Mouse (Mus musculus): ENCODE measurements at regions not wholly inside any gene's neighbourhood (a gene's known extent, or its start where the extent isn't known, plus 50 kb on each side); places are given as distances from the start of the nearest gene placed in this dataset.
A peak's percentile ranks its signal among the peaks of the same experiment; 100 is the strongest.

- no peak for DNase-seq (ENCODE audit: low read depth, low spot score)
Observed at GRCm38 (mm10) chr9:120676771-120677170, 105.5 kb downstream of the Rpl14 start.

- no peak for DNase-seq (ENCODE audit: low read depth, low spot score)
Observed at GRCm38 (mm10) chr9:120677216-120677615, 106.0 kb downstream of the Rpl14 start.

- DNase-seq (ENCODE audit: low read depth, low spot score): no peak
Observed at GRCm38 (mm10) chr9:120679822-120680426, 108.7 kb downstream of the Rpl14 start.

GRCm38 (mm10) chr9:120681404-120681803 is 110.2 kb downstream of the Rpl14 start:
- no peak for DNase-seq (ENCODE audit: low read depth, low spot score)

GRCm38 (mm10) chr9:120685961-120686360 is 114.7 kb downstream of the Rpl14 start:
- DNase-seq (ENCODE audit: low read depth, low spot score): no peak

GRCm38 (mm10) chr9:120689025-120689424 is 117.8 kb downstream of the Rpl14 start:
- no peak for DNase-seq (ENCODE audit: low read depth, low spot score)

- DNase-seq (ENCODE audit: low read depth, low spot score): no peak
Observed at GRCm38 (mm10) chr9:120690510-120690909, 119.3 kb downstream of the Rpl14 start.

GRCm38 (mm10) chr9:120690961-120691941 is 120.0 kb downstream of the Rpl14 start:
- peak; percentile 84 for DNase-seq (ENCODE audit: low read depth, low spot score)

GRCm38 (mm10) chr9:120691971-120692401 is 120.7 kb downstream of the Rpl14 start:
- no peak for DNase-seq (ENCODE audit: low read depth, low spot score)

GRCm38 (mm10) chr9:120694457-120694856 is 123.2 kb downstream of the Rpl14 start:
- DNase-seq (ENCODE audit: low read depth, low spot score): no peak

- no peak for DNase-seq (ENCODE audit: low read depth, low spot score)
Observed at GRCm38 (mm10) chr9:120695966-120696365, 124.7 kb downstream of the Rpl14 start.

GRCm38 (mm10) chr9:120697749-120698148 is 126.5 kb downstream of the Rpl14 start:
- no peak for DNase-seq (ENCODE audit: low read depth, low spot score)

GRCm38 (mm10) chr9:120699781-120700180 is 128.5 kb downstream of the Rpl14 start:
- DNase-seq (ENCODE audit: low read depth, low spot score): no peak

GRCm38 (mm10) chr9:120702836-120703235 is 131.6 kb downstream of the Rpl14 start:
- no peak for DNase-seq (ENCODE audit: low read depth, low spot score)

- no peak for DNase-seq (ENCODE audit: low read depth, low spot score)
Observed at GRCm38 (mm10) chr9:120703291-120703930, 132.2 kb downstream of the Rpl14 start.

GRCm38 (mm10) chr9:120706562-120707198 is 135.4 kb downstream of the Rpl14 start:
- DNase-seq (ENCODE audit: low read depth, low spot score): no peak

- DNase-seq (ENCODE audit: low read depth, low spot score): no peak
Observed at GRCm38 (mm10) chr9:120708507-120708906, 137.3 kb downstream of the Rpl14 start.

- DNase-seq (ENCODE audit: low read depth, low spot score): no peak
Observed at GRCm38 (mm10) chr9:120709146-120709655, 138.0 kb downstream of the Rpl14 start.

- DNase-seq (ENCODE audit: low read depth, low spot score): no peak
Observed at GRCm38 (mm10) chr9:120712987-120713386, 141.7 kb downstream of the Rpl14 start.

- DNase-seq (ENCODE audit: low read depth, low spot score): no peak
Observed at GRCm38 (mm10) chr9:120715665-120716121, 144.4 kb downstream of the Rpl14 start.

- no peak for DNase-seq (ENCODE audit: low read depth, low spot score)
Observed at GRCm38 (mm10) chr9:120718812-120719211, 147.6 kb downstream of the Rpl14 start.

All from embryo, embryonic 11.5 days (tissue).